Mouse (Mus musculus): ENCODE measurements around the gene Sema4f.

Gene Sema4f

DNA sequence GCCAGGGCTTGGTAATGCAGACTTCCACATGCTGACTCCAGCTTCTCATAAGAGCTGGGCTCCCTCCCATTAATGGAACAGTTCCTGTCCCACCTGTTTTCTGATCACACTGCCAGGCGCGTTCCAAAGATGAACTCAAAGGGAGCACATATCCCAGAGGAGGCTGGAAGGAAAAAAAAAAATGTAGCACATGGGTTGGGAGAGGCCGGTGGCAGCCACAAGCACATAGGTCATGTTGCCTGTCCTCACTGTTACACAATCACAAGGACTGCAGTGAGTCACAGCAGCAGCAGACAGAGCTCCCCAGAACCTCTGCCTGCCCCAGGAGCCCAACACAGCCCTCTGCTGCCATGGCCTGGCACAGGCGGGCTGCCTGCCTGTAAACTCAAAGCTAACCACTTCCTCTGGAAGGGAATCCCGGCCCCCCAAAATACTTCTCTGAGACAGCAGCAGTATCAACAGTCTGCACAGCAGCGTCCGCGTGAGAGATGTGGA lies 76.1 kb downstream of the Sema4f start:
- DNase-seq, result peak; percentile 48

DNA sequence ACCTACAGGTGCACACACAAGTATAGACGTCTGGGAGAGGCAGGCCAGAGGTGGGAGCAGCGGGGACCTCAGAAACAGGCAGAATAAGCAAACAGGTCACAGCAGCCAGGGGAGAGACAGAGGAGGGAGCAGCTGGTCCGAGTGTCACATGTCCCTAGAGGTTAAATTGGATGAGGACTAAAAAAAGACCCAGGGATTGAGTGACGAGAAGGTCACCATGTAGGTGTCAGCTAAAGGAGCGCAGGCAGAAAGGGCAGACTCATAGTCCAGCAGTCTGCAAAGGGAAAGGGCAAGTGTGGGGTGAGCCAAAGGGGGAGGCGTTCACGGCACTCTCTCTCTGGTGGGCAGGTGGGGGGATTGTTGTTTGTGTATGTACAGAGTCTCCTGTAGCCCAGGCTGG lies 77.1 kb downstream of the Sema4f start:
- no peak for DNase-seq

DNA sequence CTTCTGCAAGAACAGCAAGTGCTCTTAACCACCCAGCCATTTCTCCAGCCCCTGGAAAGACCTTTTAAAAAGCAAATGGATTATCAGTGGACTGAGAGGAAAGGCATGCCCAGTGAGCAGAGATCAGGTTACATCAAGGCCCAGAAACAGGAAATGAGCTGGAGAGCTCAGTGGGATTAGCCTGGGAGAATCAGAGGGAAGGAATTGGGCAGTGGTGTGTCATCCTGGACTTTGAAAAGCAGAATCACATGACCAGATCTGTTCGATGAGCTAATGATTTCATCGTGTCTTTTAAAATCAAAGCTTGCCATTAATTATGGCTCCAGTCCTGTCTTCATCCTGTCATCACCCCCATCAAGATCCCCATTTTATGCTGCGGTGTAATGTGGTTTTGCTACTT lies 77.5 kb downstream of the Sema4f start:
- no peak for DNase-seq

Measured in layer of hippocampus, adult 9-11 months (tissue).